Mouse (Mus musculus) layer of hippocampus, adult 9-11 months (tissue): ENCODE data around the gene Loxl4.

Experiments
- DNase-seq: peaks from one replicate; pipeline ENCODE4 v3.0.0; 2022

Loxl4 gene

DNA sequence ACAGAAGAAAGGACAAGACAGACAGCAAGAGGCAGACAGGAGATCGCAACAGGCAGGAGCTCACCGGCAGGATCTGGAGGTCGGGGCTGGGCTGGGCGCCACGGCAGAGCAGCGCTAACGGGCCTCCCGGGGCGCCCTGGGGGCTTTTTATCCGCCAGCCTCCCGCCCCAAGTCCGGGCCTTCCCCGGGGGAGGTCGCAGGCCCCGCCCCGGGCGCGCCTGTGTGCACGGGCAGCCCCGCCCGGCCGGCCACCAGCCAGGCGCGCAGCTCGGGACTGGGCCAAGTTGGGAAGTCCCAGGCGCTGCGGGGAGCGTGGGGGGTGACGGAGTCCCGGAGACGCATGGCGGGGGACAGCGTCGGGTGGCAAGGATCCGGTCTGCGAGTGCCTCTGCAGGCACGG is at the start of gene Loxl4:
Gene Loxl4, minus strand, starts transcription at position 160 of the 400 bp plus-strand sequence.
- no peak for DNase-seq

DNA sequence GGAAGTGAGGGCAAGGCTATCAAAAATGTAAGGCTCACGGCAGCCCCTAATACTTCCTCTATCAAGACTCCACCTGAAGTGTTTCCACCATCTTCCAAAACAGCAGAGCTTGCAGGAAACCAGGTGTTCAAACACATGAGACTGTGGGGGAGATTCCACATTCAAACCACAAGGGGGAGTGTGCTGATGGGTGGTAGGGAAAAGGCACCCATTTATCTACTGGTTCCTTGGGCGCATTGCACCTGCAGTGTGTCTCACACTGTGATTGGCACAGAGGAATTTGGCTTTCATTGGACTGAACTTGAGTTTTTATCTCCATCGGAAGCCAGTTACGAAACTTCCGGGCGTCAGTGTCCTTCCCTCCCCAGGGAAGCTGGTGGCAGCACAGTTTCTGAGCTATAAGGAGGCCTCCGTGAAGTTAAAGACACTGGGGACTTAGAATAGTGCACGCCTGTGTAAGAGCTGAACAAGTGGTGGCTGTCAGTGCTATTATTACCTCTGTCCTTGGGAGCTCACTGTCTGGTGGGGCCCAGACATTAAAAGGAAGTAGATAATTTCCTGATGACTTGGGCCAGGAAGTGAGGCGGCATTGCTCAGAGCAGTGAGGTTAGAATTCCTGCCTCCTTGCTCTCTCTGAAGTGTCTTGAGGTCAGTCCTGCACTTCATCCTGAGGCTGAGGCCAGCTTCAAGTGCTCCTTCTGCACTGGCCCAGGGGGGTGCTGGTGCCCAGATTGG is 49.0 kb upstream of the Loxl4 start:
- no peak for DNase-seq

DNA sequence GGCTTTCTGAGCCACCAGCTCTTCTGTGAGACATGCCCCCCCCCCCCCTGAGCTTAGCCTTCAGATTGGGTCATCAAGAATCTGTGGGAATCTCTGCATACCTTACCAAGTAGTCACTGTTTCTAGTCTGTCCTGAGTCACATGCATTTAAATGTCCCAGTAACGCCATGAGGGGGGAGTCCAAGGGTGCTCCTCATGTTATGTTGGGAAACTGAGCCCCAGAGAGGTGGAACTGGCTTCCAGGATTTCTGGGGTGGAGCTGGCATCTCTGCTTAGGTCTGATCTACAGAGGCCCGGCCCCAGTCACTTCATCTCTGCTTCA is 47.6 kb upstream of the Loxl4 start:
- DNase-seq: no peak

DNA sequence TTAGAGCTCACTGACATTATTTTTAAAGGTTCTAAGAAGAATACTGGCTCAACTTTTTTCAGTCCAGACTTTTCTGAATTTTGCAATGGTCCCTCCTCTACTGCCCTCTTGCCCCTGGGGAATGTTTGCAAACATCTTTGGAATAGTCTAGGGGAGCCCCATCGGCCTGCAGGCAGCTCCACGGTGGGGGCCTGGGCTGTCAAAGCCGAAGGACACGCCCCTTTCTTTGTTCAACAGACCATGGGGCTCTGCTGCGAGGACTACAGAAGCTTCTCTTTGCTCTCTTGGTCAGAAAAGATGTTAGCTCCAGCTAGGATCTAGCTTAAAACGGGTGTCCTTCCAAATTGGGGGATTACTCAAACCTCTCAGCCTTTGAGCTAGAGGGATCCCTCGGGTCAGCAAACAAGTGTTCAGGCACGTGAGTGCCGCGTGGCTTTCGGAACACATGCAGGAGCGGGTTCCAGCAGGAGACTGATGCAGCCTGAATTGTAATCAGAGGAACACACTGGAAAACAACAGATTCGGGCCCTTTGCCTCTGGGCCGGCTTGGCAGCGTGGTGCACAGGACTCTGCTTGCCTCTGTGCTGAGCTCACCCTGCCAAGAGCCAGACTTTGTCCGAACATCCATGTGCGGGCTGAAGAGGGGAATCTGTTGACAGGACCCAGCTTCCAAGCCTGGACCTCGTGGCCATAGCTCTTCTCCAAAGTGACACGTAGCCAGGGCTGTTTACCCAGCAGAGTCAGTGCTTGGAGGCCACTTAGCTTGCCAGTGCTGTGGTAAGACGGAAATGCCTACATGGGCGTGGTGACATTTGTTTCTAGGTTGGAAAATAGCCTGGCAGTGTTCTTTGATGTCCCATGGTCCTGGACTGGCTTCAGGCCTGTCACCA is 47.0 kb upstream of the Loxl4 start:
- peak; percentile 73 for DNase-seq

DNA sequence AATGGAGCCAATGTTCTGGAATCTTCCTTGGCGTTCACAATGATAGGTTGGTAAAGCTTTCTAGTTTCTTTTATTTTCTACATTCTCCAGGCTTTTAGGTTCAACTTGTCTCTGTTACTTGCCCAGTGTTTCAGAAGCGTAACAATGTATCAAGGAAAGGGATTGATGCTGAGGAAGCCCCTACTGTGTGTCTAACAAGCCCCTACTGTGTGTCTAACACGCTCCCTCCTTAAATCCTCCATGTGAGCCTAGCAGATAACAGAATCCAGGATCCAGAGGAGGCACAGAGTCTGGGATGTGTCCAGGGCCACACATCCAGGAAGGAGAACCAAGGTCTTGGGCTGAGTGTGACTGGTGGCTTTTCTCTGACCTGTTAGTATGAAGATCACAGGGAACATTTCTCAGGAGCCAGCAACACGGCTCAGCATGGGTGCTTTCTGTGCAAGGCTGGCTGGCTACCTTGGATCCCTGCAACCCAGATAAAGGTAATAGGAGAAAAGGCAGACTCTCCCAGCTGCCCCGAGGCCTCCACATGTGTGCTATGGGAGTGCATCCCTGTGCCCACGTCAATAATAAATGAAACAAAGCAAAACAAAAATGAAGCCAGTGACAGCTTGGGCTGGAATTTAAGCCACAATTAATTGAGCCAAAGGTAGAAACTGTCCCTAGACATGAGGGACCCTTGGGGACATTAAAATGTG is 46.0 kb upstream of the Loxl4 start:
- no peak for DNase-seq

DNA sequence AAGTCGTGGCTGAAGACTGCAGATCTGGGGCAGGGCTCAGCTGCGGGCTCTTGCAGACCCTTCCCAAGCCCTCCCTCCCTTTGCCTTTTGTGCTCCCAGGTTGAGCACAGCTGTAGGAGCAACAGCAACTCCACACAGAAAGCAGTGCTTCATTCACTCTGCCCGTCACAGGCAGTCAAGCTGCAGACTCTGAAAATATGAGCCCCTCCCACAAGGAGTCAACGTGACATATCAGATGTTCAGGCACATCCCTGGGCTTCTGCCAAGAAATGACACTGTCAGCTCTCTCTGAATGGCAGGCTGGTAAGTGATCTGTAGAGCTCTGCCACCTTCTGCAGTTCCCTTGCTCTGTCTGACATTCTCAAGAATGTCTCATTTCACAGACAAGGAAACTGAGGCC is 45.2 kb upstream of the Loxl4 start:
- peak; percentile 73 for DNase-seq

DNA sequence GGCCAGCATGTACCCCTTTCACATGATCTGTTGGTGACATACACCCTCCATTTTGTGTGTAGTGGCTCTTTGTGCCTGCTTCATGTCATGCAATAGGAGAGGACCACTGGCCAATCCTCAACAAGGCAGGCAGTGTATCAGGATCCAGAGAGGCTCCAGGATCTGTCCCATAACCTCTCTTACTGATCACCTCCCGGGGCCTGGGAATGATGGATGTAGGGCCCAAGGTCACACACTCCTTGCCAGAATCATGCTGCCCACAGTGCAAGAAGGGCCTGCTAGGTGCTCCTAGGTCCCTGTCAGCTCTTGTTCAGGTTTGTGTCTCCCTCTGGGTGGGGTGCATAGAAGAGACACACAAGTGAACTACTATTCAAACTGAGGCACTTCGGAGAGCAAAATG is 44.7 kb upstream of the Loxl4 start:
- no peak for DNase-seq

DNA sequence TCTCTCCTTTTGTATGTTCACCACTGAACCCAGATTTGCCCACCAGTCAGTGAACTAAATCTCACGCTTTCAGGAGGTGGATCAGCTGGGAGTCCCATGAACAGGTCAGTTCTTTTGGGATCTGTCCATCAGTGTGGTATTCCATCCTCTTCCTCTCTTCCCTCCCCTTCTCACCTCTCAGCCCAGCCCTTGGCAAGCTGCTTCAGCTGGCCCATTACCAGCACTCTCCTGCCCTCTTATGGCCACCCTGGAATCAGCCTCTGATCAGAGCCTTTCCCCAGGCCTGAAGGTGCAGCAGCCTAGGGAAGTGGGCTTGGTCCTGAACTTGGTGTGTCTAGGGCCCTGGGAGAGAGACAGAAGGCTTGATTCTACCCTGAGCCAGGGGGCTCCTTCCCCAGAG is 42.4 kb upstream of the Loxl4 start:
- DNase-seq: peak; percentile 35

DNA sequence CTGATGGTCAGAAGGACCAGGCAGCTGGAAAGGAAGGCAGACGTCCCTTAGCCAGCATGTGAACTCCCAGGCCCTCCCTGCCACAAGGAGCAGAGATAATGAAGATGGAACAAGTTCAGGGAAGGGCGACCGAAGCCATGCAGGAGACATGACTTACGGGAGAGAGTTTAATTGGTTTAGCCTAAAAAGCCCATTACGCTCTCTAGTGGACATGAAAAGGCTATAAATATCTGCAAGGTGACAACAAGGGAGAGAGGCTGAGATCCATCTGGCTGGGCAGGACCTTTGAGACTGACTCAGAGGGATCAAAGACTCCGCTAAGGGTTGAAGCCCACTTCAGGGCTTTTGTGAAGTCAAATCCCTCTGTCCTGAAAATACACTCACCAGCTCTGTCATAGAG is 40.5 kb upstream of the Loxl4 start:
- no peak for DNase-seq

DNA sequence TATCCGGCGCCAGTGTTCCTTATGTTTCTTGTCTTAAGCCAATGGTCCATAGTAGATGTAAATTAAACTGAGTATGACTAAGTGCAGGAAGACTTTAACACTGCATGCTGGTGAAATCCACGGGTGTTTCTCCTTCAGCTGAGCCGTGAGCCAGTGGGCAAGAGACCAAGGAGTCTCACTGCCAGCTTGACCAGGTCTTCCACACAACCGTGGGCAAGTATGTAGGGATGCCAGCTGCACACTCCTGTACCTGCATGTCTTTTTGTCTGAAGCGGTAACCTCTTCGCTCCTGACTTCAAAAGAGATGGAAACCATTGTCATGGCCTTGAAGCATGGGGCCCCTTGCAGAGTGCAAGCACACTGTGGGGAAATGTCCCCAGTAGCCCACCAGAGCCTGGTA is 39.8 kb upstream of the Loxl4 start:
- no peak for DNase-seq

DNA sequence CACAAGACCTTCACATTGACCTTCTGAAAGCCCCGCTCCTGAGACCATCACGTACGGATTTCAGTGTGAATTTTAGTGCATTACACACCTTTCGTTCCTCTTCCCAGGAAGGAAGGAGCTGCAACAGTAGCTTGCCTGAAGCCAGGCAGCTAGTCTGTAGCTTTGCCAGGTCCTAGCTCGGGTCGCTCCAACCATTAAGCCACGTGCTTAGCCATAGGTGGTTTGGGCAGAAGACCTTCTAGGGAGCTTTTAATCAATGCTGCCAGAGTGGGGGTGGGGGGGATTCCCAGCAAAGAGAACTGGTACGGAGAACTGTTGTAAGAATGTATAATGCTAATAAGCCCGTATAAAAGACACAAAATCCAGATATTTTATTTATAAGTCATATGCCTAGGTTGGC is 27.6 kb upstream of the Loxl4 start:
- no peak for DNase-seq

DNA sequence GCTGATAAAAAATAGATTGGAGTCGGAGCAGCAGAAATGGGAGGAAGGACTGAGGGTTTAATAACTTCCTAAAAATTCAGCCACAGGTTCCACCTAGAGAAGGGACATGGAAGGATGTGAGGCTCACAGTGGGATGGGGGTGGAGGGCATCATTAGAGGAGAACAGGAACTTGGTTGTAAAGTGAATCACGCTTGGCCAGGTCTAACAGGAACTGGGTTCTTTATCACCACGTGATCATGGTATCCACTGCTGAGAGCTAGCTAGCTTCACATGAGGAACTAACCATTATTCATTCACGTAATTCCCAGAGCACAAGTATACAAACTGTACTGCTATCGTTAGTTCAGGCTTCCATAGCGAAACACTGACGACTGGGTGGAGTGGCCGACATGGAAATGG is 26.9 kb upstream of the Loxl4 start:
- no peak for DNase-seq

DNA sequence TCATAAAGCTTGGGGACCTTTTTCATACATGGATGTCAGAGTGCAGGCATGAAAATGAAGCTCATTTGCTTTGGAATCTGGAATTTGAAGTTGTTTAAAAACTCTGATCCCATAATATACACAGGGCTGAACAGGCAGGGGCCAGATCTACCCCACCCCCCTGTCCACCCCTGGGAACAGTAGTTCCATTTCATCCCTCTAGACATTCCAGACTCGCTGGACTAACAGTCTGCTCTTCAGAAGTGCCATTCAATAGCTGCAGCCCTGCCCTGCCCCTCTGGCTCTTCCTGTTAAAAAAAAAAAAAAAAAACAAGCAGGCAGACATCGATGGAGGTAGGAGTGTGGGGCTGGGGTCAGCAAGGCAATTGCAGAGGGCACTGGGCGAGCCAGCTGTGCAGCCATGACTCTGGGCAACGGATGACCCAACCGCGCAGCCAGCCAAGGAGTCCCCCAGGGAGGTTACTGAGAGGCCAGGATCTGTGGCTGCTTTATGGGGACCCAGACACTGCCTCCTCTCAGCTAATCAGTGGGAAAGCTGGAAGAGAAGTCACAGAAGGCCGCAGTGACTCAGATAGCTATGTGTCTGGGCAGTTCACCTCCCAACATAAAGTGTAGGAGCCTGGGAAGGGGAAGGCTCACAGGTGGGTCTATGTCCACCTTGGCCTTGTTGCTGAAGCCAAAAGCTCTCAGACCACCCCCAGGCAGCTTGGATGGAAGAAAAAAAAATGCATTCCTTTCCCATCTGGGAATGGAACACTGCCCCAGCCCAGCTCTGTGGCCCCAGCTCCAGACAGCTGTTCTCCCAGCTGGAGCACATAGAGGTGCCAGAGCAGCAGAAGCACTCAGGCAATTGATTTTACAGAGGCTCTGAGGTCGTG is 26.2 kb upstream of the Loxl4 start:
- no peak for DNase-seq

DNA sequence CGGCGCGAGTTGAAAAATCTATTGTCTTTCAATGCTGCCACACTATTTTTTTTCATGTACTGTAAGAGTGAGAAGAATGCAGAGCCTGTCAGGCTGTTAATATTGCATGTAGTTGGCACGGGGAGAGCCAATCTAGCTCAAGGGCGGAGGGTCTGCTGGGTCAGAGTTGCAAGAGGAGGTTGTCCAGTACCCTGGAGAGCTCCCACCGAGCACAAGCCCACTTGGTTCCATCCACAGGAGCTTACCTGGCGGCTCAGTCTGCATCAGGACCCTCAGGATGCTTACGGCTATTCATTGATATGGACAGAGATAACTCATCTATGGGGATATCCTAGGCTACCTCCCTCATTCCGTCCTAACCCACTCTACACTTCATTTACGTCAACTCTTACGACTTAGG is 24.0 kb upstream of the Loxl4 start:
- no peak for DNase-seq

DNA sequence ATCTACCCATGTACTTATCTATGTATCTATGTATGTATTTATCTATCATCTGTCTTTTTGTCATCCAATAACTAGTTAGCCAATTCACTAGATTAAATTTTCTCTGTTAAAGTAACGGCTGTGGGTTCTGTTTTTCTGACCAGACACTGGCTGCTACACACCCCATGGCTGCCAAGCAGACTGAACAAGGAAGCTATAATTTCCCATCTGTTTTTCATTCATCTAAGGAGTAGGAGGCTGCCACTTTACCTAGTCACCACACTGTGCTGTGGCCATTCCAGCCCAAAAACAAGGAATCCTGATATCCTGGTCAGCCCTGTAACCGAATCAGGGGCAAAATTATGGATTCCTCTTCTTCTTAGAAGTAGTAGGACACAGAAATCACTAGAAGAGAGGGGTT is 21.0 kb upstream of the Loxl4 start:
- DNase-seq: no peak

DNA sequence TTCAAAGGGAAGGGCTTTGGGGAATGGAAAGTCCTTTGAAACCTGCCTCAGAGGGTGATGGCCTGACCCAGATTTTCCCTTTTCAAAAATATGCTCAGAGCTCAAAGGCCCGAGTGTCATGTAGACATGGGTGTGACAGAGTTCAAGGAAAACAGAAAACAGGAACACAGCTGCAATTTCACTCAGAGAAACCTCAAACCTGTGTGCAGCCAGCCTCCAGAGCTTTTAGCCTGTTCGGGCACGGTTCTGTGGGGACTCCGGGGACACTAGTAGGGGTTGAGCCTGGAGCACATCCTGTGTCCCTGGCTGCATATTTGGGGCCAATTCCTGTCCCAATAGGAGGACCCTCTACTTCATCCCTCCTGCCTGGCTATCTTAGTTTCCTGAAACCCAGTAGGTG is 19.7 kb upstream of the Loxl4 start:
- DNase-seq: no peak

DNA sequence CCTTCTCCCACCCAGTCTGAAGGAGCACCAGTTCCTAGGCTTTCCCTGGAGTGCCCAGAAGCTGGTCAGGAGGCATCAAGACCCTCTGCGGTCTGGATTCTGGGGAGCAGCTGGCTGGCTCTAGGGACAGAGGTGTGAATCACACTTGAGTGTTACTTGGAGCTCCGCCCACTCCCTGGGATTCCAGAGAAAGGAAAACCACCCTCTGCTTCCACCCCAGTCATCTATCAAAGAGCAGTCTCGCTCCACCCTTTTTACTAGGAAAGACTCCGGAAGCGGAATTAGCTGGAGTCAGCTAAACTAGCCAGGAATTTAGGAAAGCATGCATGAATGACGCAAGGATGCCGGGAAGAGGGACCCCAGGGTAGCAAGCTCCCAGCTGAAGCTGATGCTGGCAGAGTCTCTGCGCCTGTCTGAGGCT is 18.9 kb upstream of the Loxl4 start:
- no peak for DNase-seq

DNA sequence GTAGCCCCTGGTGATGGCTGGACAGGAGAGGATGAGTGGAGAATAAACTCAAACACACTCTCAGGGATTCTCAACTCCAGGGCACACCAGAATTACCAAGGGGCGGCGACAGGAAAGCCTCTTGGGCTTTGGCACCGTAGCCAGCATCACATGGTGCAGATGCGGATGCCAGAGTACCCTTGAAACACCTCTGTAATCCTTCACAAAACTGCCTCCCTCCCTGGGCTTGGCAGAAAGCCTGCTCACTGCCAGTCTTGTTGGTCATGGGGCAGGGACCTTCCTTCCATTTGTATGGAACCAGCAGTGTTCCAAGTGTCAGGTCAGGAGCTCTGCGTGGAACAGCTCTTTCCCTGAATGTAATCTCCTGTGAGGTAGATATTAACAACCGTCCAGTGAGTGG is 15.5 kb upstream of the Loxl4 start:
- no peak for DNase-seq

DNA sequence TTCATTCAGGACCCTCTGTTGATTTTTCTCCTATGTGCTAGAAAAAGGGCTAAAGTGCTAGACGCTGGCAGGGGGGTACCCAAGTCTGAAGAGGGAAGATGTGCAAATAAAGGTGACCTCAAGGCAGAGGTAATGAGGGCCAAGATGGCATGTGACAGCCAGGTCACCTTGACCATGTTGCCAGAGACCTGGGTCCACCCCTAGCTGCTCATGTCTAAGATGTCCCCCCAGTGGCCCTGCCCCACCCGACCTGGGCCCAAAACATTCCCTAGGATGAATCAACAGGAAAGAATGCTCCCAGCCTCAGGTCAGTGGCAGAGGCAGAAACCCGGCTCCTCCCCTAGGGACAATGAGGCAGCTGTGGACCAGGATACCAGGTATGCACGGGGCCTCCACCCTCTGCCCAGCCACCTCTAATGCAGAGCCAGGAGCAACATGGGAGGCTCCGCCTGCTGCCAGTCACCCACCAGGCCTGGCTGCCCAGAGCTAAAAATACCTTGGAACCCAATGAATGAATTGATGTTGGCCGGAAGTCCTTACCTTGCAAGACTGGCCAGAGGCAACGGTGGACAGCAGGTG is 1.1 kb upstream of the Loxl4 start:
- DNase-seq: no peak

DNA sequence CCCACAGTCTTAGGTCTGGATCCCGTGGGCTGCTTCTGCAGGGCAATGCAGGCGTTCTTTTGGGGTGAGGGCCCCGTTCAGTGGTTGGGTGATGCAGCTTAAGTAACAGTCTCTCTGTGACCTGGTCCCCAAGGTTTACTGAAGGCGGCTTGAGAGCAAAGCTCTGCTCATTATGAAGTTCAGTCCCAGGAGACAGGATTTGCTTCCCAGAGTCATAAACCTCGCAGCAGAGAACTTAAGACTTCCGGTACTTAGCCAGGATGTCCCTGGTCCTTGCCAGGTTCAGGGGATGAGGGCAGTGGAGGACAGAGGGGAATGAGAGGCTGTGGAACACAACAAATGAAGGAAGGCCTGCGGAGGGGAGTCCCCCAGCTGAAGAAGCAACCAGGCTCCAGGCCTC is 503 bp upstream of the Loxl4 start:
- no peak for DNase-seq

DNA sequence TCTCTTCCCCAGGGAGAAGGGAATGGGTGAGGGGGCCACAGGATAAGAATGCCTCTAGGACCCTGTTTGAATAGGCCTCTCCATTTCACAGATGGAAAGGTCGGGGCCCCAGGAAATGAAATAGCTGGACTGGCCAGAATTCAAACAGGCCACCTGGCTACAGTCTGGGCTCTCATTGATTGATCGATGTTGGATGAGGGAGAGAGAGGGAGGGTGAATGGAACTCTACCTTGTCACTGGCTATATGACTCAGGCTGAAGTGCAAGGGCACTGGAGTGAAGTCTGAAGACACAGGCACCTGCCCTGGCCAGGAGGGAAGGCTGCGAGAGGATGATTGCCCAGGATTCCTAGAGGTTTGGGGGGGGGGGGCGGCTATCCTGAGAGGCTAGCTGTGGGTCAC is 867 bp downstream of the Loxl4 start:
- DNase-seq: no peak

DNA sequence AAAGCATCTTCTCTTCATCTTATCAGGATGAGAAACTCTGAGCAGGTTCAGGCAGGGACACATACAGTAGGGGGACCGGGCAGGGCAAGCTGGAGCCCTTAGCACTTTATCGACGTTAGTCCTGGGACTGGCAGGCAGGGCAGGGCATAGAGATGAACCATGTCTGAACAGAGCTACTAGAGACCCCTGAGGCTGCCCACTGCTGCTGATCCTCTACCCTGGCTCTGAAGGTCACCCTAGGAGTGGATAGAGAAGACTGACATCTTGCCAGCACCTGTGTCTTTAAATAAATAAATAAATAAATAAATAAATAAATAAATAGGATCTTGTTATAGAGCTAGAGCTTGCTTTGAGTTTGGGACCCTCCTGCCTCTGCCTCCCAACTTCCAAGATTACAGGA is 2.9 kb downstream of the Loxl4 start:
- DNase-seq: no peak

DNA sequence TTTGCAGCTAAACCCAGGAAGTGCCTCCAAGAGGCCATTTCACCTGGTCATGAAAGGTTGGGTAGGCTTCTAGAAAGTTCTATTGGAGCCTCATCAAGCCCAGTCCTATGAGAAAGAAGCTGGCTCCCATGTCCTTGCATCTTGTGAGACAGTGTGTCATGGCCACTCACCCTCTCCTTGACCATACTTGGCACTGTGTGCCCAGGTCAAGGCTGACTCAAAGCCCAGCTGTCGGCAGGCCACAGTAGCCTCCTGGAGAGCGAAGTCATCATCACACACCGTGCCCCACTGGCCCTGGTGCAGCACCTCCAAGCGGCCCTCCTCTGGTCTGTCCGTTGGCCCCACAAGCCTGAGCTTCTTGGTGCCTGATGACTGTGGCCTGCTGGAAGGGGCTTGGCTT is 4.5 kb downstream of the Loxl4 start:
- no peak for DNase-seq
